Mouse (Mus musculus) 416B (cell line): ENCODE results near the gene Olfr983.

Experiments
- DNase-seq: peaks from one replicate; pipeline ENCODE4 v3.0.0; 2011; ENCODE audit warnings: low read depth

Gene Olfr983

DNA sequence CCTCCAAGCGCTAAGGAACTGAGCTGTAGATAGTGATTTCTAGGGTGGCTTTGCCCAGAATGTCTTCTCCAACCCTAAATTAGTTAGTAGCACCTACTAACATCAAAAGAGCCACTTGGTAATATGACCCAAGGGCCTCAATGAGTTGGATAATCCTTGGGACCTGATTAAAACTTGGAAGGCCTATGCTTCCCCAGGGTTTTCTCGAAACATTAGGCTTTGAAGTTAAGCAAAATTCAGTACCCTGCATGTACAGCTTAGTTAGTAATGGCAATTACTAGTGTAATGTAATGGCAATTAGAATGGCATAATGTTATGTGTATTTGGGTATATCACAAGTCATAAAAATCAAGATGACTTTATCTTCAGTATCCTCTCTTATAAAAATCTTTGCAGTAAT, at the start of gene Olfr983:
Gene Olfr983 (minus strand): TSS at position 101 of the 400 bp plus-strand sequence.
- no peak for DNase-seq

DNA sequence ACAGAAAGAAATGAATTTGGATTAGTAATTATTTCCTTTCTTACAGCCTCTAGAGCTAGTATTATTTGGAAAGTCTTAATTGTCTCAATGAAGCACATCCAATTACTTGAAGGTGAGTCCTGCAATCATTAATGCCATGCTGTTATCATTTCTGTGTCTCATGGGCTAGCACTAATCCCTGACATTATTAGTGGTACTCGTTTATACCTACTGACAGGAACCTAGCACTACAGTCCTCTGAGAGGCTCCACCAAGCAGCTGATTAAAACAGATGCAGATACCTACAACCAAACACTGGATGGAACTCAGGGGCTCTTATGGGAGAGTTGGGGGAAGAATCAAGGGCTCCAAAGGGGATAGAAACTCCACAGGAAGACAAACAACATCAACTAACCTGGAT, 48.1 kb upstream of the Olfr983 start:
- no peak for DNase-seq

- DNase-seq, result no peak
Measured at GRCm38 (mm10) chr9:40139484-40139883, 46.1 kb upstream of the Olfr983 start.

- peak; percentile 20 for DNase-seq
Measured at GRCm38 (mm10) chr9:40136987-40137688, 43.7 kb upstream of the Olfr983 start.

DNA sequence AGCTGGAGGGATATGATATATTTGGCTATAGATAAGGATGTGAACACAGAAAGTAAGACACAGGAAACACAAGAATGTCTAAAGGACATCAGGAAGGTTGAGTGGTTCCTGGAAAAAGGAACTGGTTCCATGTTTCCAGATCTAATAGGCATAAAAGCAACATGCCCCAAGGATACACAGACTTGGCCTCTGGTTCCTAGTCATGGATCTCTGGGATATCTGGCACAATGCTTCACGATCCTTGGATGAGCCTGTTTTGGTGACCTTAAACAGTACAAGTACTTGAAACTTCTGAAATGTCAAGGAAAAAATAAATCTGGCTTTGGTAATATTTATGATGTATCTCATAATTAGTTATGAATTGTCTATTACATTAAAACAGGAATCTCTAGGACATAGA, 37.2 kb upstream of the Olfr983 start:
- DNase-seq, result no peak

- no peak for DNase-seq
Measured at GRCm38 (mm10) chr9:40130084-40130483, 36.7 kb upstream of the Olfr983 start, which contains the start of gene Olfr985. Gene Olfr985, minus strand, starts transcription at chr9:40130184.

DNA sequence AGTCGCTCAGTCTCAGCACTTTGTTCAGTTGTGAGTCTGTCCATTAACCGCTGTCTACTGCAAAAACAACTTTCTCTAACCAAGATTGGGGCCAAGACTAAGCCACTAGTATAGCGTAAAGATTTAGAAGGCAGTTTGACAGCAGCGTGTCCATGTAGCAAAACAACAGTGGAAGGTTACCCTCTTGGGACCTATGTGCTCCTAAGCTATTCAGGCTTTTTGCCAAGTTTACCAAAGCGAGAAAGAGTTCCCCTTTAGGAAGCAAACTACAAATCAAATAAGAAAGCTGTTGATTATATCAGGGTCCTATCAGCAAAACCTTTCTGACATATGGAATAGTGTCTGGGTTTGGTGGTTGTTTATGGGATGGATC, 23.9 kb upstream of the Olfr983 start:
- DNase-seq, result no peak

DNA sequence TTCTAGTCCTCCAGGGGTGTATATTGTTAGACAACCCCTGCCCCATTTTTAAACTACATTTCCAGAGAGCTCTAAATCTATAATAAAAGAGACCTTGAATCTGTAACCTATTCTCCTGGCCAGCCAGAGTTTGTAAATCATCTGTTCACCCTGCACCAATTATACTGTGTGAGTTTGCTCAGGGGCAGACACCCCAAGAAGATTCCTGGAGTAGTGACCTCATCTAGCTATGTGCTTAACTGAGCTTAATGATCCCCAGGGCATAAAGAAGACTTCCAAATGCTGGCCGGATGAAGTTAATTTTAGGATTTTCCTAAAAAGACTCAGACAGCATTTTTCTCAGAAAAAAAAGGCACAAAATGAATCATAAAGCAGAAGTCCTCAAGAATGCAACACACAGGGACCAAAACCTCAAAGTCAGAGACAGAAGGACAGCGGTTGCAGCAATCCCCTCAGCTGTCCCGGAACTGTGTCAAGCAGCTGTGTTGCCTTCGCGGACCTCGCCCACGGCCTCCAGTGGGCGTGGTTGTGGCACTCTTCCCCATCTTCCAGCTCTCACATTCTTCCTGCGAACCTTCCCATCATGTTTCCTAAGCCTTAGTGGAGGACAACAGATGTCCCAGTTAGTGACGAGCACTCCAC, 23.4 kb upstream of the Olfr983 start:
- DNase-seq, result no peak

DNA sequence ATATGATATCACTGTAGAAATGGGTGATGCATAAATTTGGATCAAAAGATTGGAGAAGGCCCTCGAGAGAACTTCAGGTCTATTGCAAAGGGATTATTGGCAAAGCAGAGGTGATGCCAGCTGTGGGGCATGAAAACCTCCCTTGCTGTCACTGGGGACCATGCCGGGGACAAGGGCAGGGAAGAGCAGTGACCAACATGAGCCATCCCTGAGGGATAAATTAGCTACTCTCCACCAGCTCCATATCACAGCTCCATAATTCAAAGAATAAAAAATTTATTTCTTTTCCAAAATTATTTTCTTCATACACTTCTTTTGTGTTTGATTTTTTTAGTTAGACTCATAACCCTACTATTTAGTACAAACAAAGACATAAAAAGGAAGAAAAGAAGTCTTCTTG, 20.7 kb upstream of the Olfr983 start, which contains the start of gene Olfr984:
Gene Olfr984 (minus strand): TSS at position 101 of the 400 bp plus-strand sequence.
- DNase-seq, result no peak

DNA sequence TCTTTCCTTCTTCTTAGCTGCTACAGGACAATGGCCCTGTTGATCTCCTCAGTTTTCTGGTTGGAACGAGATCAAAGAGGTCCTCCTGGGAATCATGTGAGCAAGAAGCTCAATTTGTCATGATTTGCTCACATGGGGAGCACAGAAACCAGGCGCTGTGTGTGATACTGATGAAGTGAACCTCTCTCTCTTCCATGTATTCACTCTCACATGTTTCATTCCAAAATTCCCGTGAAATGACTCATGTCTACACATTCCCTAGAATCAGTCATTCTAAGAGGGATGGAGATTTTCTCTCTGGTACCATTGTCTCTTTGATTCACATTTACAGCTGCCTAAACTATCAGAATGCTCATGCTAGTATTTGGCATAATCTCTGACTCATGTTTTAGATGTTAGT, 1.4 kb upstream of the Olfr983 start:
- DNase-seq, result no peak

DNA sequence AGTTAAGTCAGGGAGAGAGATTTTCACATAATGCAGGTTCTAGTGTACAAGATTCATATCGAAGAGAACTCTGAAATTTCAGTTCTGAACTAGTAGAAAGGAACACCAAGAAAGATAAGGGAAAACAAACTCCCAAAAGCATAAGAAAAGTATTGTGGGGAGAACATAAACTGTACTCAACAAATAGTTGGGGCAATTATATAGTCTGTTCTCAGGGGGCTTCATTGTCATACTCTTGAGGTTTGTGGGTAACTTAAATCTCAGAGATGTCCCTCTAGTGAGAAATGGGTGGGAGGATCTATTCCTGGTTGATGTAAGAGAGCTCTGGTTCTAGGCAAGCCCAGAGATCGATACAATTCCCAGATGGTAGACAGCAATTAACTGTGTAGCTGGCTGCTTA, 19.9 kb downstream of the Olfr983 start, which contains the start of gene Olfr982:
Gene Olfr982 (plus strand): TSS at position 301 of the 400 bp plus-strand sequence.
- no peak for DNase-seq

DNA sequence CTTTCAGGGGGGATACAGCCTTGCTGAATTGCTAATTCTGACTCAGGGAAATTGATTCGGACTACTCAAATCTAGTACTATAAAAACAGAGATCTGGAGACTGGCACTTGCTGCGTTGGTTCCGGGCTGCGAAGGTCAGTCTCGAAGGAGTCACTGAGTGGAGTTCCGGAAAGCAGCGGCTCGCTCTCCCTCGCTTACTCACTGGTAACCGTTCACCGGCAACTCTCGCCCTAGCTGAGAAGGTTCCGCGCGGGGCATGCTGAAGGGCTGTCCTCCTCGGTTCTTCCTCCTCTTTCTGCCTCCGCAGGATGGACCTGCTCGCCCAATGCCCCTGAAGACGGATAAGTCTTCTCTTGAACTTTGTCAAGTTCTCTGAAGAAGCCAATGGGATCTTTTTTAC, 43.3 kb downstream of the Olfr983 start:
- DNase-seq, result no peak
